Mouse (Mus musculus): ENCODE results near the gene Kitl. TPM values are rescaled to one million over a fixed set of nuclear protein-coding genes. Genes with fewer than 3 reads are reported as not detected.

The Kitl gene
- polyA plus RNA-seq, 1 experiment: not detected

DNA sequence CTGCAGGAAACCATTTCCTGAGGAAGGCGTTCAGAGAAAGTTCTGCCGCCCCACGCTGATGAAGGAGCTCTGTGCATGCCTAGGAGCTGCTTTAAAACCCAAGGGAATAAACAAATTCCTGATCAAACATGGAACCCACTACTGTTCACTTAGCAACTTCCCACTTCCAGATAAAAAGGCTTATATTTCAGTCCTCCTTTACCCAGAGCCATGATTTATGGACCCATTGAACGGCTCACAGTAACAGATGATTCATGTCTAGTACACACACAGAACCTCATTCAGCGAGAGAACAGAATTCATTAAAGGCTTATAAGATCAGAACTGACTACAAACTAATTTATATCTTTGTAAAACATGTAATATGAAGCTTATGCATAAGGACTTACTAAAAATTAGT lies 109.0 kb downstream of the Kitl start:
- H3K9me3 ChIP-seq (ENCODE audit: control insufficient read depth, low read length): peaks cover 25% of the 10 kb centered on the region
- no peaks in the 10 kb centered on the region for H3K36me3 ChIP-seq (ENCODE audit: control insufficient read depth)
- no peak overlapping the region for H3K4me3 ChIP-seq (replicated peaks)
- TF ChIP-seq TAL1 (IDR thresholded peaks at IDR 0.05; ENCODE audit: low read length) (no peak), GATA1 (IDR thresholded peaks at IDR 0.05; ENCODE audit: low read length) (no peak)
- no peaks in the 10 kb centered on the region for H3K27me3 ChIP-seq (ENCODE audit: control insufficient read depth)
- no peaks in the 10 kb centered on the region for H3K4me1 ChIP-seq (ENCODE audit: control insufficient read depth)

DNA sequence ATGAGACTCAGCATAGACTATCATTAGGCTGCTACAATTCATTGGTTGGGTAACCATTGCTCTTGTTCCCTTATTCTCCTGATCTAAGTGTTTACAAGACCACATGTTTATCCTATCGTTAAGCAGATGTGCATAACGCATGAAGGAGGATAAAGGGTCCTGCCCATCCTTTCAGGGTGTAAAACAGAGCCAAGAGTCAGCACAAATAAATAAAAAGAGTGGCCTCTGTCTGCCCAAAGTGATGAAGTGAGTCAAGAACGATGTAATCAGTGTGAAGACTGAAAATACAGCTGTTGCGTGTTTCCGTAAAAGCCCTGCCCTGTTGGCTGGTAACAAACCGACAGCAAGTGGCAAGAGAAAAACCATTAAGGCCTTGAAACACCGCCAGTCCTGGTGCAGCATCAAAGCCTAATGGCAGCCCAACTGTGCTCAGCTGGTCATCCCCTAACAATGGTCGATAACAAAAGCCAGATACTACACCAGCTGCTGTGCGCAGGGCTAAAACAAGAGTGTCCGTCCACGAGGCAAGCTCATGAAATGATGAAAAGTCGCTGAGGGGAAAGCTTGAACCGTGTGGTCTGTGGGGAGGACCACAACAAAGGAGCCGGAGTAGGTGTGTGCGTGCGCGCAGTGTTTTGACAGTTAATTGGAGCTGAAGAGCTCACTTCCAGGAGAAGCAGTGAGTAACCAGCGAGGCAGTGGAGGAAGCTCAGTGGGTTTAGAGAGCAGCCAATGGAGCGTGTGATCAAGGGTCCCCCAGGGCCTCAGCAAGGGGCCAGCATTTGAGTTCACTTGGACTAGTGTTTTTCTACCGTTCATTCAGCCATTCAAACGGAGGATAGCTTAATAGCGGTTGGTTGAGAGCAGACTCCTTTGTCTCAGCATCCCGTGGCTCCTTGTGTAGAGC lies 112.7 kb downstream of the Kitl start:
- Histone ChIP-seq H3K36me3 (ENCODE audit: control insufficient read depth) (no peaks in the 10 kb centered on the region), H3K9me3 (ENCODE audit: control insufficient read depth, low read length) (peaks cover 19% of the 10 kb centered on the region), H3K4me3 (replicated peaks) (no peak overlapping the region), H3K27me3 (ENCODE audit: control insufficient read depth) (no peaks in the 10 kb centered on the region), H3K4me1 (ENCODE audit: control insufficient read depth) (no peaks in the 10 kb centered on the region)
- TF ChIP-seq GATA1 (IDR thresholded peaks at IDR 0.05; ENCODE audit: low read length): no peak
- no peak for TF ChIP-seq TAL1 (IDR thresholded peaks at IDR 0.05; ENCODE audit: low read length)

DNA sequence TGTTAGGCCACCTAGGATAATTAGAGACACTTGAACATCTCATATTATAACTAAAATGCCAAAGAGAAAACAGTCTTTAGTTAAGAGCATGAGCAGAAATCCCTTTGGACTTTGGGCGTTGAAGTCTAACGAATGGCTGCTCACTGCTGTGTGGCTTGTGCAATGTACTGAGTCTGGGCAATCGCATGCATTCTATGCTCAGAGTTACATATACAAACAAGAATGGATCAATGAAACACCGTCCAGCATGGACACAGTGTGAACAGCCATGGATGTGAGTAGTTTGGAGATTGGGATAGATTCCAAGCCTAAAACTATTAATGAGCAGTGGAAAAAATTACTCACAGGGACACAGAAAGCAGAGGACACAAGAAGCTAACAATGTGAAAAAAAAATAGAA lies 116.2 kb downstream of the Kitl start:
- Histone ChIP-seq H3K36me3 (ENCODE audit: control insufficient read depth) (no peaks in the 10 kb centered on the region), H3K4me3 (replicated peaks) (no peak overlapping the region), H3K27me3 (ENCODE audit: control insufficient read depth) (no peaks in the 10 kb centered on the region), H3K9me3 (ENCODE audit: control insufficient read depth, low read length) (peaks cover 11% of the 10 kb centered on the region), H3K4me1 (ENCODE audit: control insufficient read depth) (no peaks in the 10 kb centered on the region)
- no peak for TF ChIP-seq GATA1 (IDR thresholded peaks at IDR 0.05; ENCODE audit: low read length)
- TF ChIP-seq TAL1 (IDR thresholded peaks at IDR 0.05; ENCODE audit: low read length): no peak

DNA sequence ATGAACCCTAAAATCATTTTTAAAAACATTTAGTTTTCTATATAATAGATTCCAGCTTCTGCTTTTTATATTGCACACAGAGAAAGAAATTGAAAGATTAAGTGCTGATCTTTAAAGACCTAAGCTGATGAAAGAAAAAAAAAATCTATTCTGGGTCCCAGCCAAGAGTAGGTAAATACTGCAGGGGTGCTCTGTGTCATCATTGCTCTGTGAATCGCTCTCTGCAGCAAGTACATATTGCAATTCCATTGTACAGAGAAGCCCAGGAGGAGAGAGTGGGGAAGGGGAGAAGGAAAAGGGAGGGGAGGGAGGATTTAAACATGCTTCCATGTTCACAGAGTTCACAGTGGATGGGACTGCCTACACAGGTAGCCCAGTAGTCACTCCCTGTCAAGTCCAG lies 116.9 kb downstream of the Kitl start:
- Histone ChIP-seq H3K4me3 (replicated peaks) (no peak overlapping the region), H3K9me3 (ENCODE audit: control insufficient read depth, low read length) (peaks cover 10% of the 10 kb centered on the region), H3K36me3 (ENCODE audit: control insufficient read depth) (no peaks in the 10 kb centered on the region), H3K4me1 (ENCODE audit: control insufficient read depth) (no peaks in the 10 kb centered on the region), H3K27me3 (ENCODE audit: control insufficient read depth) (no peaks in the 10 kb centered on the region)
- TF ChIP-seq TAL1 (IDR thresholded peaks at IDR 0.05; ENCODE audit: low read length) (no peak), GATA1 (IDR thresholded peaks at IDR 0.05; ENCODE audit: low read length) (no peak)

DNA sequence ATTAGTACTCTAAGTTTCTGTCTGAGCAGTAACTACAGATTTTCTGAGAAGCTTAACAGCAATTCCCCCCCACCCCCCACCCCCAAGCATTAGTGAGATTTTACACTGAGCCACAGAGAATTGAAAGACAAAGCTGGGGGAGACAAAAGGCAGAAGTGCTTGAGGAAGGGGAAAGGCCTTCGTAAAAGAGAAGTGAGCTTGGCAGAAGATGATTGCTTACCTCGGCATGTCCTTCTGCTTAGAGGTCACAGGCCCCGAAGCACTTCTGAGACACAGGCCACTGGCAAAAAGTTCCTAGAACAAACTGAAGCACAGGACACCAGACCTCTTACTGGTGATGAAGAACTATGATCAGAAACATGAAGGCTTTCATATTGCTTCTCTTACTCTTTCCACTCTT lies 123.1 kb downstream of the Kitl start:
- no peaks in the 10 kb centered on the region for H3K27me3 ChIP-seq (ENCODE audit: control insufficient read depth)
- H3K4me1 ChIP-seq (ENCODE audit: control insufficient read depth): no peaks in the 10 kb centered on the region
- no peak overlapping the region for H3K4me3 ChIP-seq (replicated peaks)
- no peaks in the 10 kb centered on the region for H3K36me3 ChIP-seq (ENCODE audit: control insufficient read depth)
- TF ChIP-seq GATA1 (IDR thresholded peaks at IDR 0.05; ENCODE audit: low read length): no peak
- no peak for TF ChIP-seq TAL1 (IDR thresholded peaks at IDR 0.05; ENCODE audit: low read length)
- H3K9me3 ChIP-seq (ENCODE audit: control insufficient read depth, low read length): no peaks in the 10 kb centered on the region; the same call in 1 of the 2 replicates

DNA sequence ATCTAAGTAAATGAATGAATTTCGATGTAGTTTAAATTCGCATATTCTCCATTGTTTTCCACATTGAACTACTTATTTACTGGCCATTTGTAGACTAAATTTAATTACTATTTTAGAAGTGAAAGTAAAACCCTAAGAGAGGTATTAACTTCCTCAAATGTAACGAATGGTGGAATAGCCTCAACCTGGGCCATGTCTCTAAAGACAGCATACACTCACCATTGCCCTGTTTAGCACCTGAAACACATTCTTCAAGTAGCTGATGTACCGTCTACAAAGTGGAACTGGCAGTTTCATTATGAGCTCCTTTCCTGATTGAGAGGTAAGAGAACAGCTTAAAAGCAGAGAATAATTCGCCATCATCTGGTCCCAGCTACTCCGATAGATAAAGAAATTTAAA lies 132.7 kb downstream of the Kitl start:
- H3K4me1 ChIP-seq (ENCODE audit: control insufficient read depth): no peaks in the 10 kb centered on the region
- TF ChIP-seq GATA1 (IDR thresholded peaks at IDR 0.05; ENCODE audit: low read length) (no peak), TAL1 (IDR thresholded peaks at IDR 0.05; ENCODE audit: low read length) (no peak)
- H3K4me3 ChIP-seq (replicated peaks): no peak overlapping the region
- no peaks in the 10 kb centered on the region for H3K9me3 ChIP-seq (ENCODE audit: control insufficient read depth, low read length)
- H3K27me3 ChIP-seq (ENCODE audit: control insufficient read depth): no peaks in the 10 kb centered on the region
- H3K36me3 ChIP-seq (ENCODE audit: control insufficient read depth): no peaks in the 10 kb centered on the region
